Mouse (Mus musculus): ENCODE data around the gene Reln. TPM values are rescaled to one million over a fixed set of nuclear protein-coding genes. Genes with fewer than 3 reads are reported as not detected.

Reln gene
- polyA plus RNA-seq, 1 experiment from 2014 or later = 5.5 TPM

DNA sequence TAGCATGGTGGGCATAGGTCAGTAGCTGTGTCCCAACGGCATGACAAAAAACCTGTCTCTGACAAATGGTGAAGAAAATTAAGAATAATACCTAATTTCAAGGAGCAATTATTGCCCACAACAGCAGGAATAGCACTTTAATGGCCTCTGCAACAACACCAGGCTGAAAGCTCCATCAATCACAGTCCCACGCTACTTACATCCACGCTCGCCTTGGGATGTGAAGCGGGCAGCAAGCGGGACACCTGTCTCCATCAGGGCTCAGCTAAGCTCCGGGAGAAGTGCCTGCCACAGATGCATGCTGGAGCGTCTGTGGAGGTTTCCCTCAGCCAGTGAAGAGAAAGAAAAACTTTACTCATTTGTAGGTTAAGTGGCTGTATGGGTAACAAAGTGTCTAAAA, 309.3 kb downstream of the Reln start:
- DNase-seq (ENCODE audit: low spot score) = no peak
- no peak overlapping the region for H3K27ac ChIP-seq

DNA sequence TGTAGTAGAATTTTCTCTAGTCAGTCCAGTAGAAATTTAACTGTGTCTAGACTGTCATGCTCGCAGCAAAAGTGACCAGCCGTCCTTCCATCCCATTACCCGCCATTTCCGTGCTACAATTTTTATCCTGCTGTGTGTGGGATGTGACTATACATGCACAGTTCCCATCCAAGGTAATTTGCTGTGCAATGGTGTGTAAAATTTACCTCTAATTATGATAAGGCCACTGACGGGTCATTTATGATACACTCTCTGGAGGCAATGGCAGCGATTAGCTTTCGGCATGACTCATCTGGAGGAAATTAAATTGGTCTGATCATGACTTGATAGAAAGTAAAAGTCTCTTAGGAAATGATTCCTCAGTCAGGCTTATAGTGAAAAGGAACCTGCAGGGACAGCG, 311.5 kb downstream of the Reln start:
- Histone ChIP-seq H3K4me1 (replicated peaks) (peaks cover 17% of the 10 kb centered on the region), H3K27ac (no peak overlapping the region), H3K27me3 (ENCODE audit: insufficient read depth, poor library complexity, severe bottlenecking) (no peaks in the 10 kb centered on the region), H3K36me3 (no peaks in the 10 kb centered on the region), H3K4me3 (no peak overlapping the region), H3K9me3 (no peaks in the 10 kb centered on the region)
- WGBS = 85% methylated on average over 8 of the region's 8 CpGs
- no peak for DNase-seq (ENCODE audit: low spot score)

More for the DNA sequence above, 309.3 kb downstream of the Reln start:
- Histone ChIP-seq H3K36me3 (no peaks in the 10 kb centered on the region), H3K27me3 (ENCODE audit: insufficient read depth, poor library complexity, severe bottlenecking) (no peaks in the 10 kb centered on the region), H3K4me1 (replicated peaks) (peaks cover 17% of the 10 kb centered on the region), H3K9me3 (no peaks in the 10 kb centered on the region), H3K4me3 (no peak overlapping the region)
- 80% methylated on average over 8 of the region's 8 CpGs for WGBS

- peak; percentile 27 for DNase-seq (ENCODE audit: low spot score)
Measured at GRCm38 (mm10) chr5:22031653-22032052, 312.8 kb downstream of the Reln start.

GRCm38 (mm10) chr5:22028379-22028778, 316.1 kb downstream of the Reln start:
- WGBS = 84% methylated on average over 11 of the region's 11 CpGs
- no peak for DNase-seq (ENCODE audit: low spot score)
- H3K4me3 ChIP-seq = no peak overlapping the region
- H3K9me3 ChIP-seq = no peaks in the 10 kb centered on the region
- H3K27ac ChIP-seq = no peak overlapping the region
- H3K36me3 ChIP-seq = no peaks in the 10 kb centered on the region
- no peaks in the 10 kb centered on the region for H3K27me3 ChIP-seq (ENCODE audit: insufficient read depth, poor library complexity, severe bottlenecking)
- H3K4me1 ChIP-seq (replicated peaks) = peaks cover 17% of the 10 kb centered on the region

More at GRCm38 (mm10) chr5:22031653-22032052, 312.8 kb downstream of the Reln start:
- Histone ChIP-seq H3K4me1 (replicated peaks) (peaks cover 17% of the 10 kb centered on the region), H3K27ac (no peak overlapping the region), H3K9me3 (no peaks in the 10 kb centered on the region), H3K36me3 (no peaks in the 10 kb centered on the region), H3K4me3 (no peak overlapping the region), H3K27me3 (ENCODE audit: insufficient read depth, poor library complexity, severe bottlenecking) (no peaks in the 10 kb centered on the region)
- WGBS = 34% methylated on average over 7 of the region's 7 CpGs

GRCm38 (mm10) chr5:22027240-22027875, 317.1 kb downstream of the Reln start:
- Histone ChIP-seq H3K4me1 (replicated peaks) (peaks cover 17% of the 10 kb centered on the region), H3K9me3 (no peaks in the 10 kb centered on the region), H3K27me3 (ENCODE audit: insufficient read depth, poor library complexity, severe bottlenecking) (no peaks in the 10 kb centered on the region), H3K36me3 (no peaks in the 10 kb centered on the region), H3K27ac (no peak overlapping the region), H3K4me3 (no peak overlapping the region)
- no peak for DNase-seq (ENCODE audit: low spot score)
- 85% methylated on average over 6 of the region's 6 CpGs for WGBS

DNA sequence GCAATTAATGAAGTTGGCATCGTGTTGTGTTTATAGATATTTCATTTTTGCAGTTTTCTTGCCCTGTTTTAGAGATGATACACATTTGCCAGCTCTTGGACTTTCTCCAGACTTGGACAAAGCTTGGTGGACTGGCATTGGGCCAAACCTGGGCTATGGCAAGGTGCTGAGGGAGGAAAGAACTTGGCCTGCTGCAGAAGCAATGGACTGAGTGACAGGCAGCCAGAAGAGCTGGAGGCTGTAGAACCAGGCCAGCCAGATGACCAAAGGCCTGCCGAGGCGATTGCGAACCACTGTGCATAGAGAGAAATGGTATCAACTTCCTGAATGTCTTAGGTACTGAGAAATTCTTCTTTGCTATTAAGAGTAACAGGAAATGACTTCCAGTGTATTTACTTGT, 318.8 kb downstream of the Reln start:
- no peak for DNase-seq (ENCODE audit: low spot score)
- H3K4me3 ChIP-seq = no peak overlapping the region
- H3K4me1 ChIP-seq (replicated peaks) = peaks cover 2% of the 10 kb centered on the region
- H3K27me3 ChIP-seq (ENCODE audit: insufficient read depth, poor library complexity, severe bottlenecking) = no peaks in the 10 kb centered on the region
- H3K9me3 ChIP-seq = no peaks in the 10 kb centered on the region
- no peaks in the 10 kb centered on the region for H3K36me3 ChIP-seq
- 96% methylated on average over 4 of the region's 4 CpGs for WGBS
- H3K27ac ChIP-seq = no peak overlapping the region

GRCm38 (mm10) chr5:22024108-22024507, 320.4 kb downstream of the Reln start:
- Histone ChIP-seq H3K36me3 (no peaks in the 10 kb centered on the region), H3K4me1 (replicated peaks) (no peaks in the 10 kb centered on the region), H3K27ac (no peak overlapping the region), H3K4me3 (no peak overlapping the region), H3K27me3 (ENCODE audit: insufficient read depth, poor library complexity, severe bottlenecking) (no peaks in the 10 kb centered on the region), H3K9me3 (no peaks in the 10 kb centered on the region)
- WGBS = 82% methylated on average over 3 of the region's 3 CpGs
- no peak for DNase-seq (ENCODE audit: low spot score)

DNA sequence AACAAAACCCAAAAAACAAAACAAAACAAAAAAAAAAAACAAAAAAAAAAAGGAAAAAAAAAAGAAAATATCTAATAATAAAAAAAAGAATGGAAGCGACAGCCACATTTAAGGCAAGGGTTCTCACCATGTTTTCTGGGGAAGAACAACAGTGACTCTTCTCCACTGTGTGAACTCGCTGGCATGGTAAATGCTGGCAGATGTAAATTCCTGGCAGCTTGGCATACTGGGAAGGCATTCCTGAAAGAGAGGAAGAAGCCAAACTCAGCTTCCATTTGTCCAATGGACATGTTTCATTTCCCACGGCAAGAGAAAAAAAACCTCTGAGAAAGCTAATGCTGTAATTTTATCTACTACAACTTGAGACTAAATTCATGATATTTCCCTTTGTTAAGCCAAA, 326.6 kb downstream of the Reln start:
- 87% methylated on average over 3 of the region's 3 CpGs for WGBS
- no peak for DNase-seq (ENCODE audit: low spot score)
- Histone ChIP-seq H3K27ac (no peak overlapping the region), H3K27me3 (ENCODE audit: insufficient read depth, poor library complexity, severe bottlenecking) (no peaks in the 10 kb centered on the region), H3K9me3 (no peaks in the 10 kb centered on the region), H3K4me3 (no peak overlapping the region), H3K4me1 (replicated peaks) (no peaks in the 10 kb centered on the region), H3K36me3 (no peaks in the 10 kb centered on the region)

DNA sequence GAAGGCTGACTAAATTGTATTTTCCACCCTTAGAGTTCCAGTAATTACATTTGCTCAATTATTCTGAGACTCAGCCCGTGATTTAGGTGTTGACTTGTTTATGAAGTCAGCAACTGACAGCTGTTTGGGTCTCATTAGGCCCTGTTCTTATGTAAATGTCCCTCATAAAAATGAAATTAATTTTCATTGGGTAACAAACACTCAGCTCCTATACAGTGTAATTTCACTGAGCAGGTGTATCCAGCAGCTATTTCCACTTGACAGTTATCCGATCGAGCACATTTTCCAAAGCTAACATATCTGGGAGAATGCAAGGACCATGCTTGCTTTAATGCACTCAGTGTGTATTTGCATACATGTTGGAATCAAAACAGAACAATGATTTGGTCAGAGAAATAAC, 330.0 kb downstream of the Reln start:
- Histone ChIP-seq H3K27ac (no peak overlapping the region), H3K4me1 (replicated peaks) (no peaks in the 10 kb centered on the region), H3K4me3 (no peak overlapping the region), H3K36me3 (no peaks in the 10 kb centered on the region), H3K27me3 (ENCODE audit: insufficient read depth, poor library complexity, severe bottlenecking) (no peaks in the 10 kb centered on the region), H3K9me3 (no peaks in the 10 kb centered on the region)
- no peak for DNase-seq (ENCODE audit: low spot score)
- 93% methylated on average over 3 of the region's 3 CpGs for WGBS

GRCm38 (mm10) chr5:22009142-22009541, 335.4 kb downstream of the Reln start:
- Histone ChIP-seq H3K9me3 (no peaks in the 10 kb centered on the region), H3K4me3 (no peak overlapping the region), H3K36me3 (no peaks in the 10 kb centered on the region), H3K27me3 (ENCODE audit: insufficient read depth, poor library complexity, severe bottlenecking) (no peaks in the 10 kb centered on the region), H3K4me1 (replicated peaks) (no peaks in the 10 kb centered on the region), H3K27ac (no peak overlapping the region)
- 82% methylated on average over 8 of the region's 8 CpGs for WGBS
- no peak for DNase-seq (ENCODE audit: low spot score)

- no peak for DNase-seq (ENCODE audit: low spot score)
- no peaks in the 10 kb centered on the region for H3K27me3 ChIP-seq (ENCODE audit: insufficient read depth, poor library complexity, severe bottlenecking)
- WGBS = 76% methylated on average over 11 of the region's 11 CpGs
- no peaks in the 10 kb centered on the region for H3K9me3 ChIP-seq
- no peak overlapping the region for H3K4me3 ChIP-seq
- no peak overlapping the region for H3K27ac ChIP-seq
- H3K36me3 ChIP-seq = no peaks in the 10 kb centered on the region
- no peaks in the 10 kb centered on the region for H3K4me1 ChIP-seq (replicated peaks)
Measured at GRCm38 (mm10) chr5:22007304-22008059, 337.0 kb downstream of the Reln start.

DNA sequence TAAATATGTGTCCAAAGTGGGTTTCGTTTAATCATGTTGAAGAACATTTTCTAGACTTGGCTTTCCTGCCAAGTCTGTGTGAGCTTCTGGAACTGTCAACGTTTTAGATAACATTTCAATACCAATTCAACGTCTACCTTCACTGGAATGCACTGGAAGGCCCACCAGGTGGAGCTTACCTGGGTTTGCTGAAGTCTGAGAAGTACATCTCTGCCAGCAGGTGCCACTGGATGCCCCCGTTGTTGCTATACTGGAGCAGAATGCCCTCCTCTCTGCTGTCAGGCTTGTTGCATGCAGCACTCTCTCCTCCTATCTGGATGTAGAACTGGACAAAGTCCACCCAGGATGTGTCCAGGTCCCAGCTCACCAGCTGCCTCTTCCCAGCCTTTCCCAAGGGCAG, 340.6 kb downstream of the Reln start:
- Histone ChIP-seq H3K27ac (no peak overlapping the region), H3K27me3 (ENCODE audit: insufficient read depth, poor library complexity, severe bottlenecking) (no peaks in the 10 kb centered on the region), H3K4me3 (no peak overlapping the region), H3K36me3 (no peaks in the 10 kb centered on the region), H3K4me1 (replicated peaks) (no peaks in the 10 kb centered on the region), H3K9me3 (no peaks in the 10 kb centered on the region)
- DNase-seq (ENCODE audit: low spot score) = no peak
- WGBS = 93% methylated on average over 4 of the region's 4 CpGs

DNA sequence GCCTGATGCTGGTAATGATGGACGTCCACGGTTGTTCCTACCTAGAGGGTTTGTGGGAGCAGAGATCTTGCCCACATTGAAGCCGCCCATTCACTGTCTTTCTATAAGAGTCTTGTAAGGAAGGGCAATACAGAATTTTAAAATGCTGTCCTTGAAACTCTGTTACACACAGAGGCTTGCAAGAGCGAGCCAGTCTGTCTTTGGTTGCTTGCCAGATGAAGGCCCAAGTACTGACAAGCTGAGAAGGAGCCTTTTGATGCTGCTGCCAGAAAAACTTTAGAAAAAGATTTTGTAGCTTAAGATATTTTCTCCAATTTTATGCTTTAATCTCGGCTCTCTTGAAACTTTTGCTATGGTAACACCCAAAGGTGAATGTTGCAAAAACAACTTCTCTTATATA, 356.8 kb downstream of the Reln start:
- Histone ChIP-seq H3K27me3 (ENCODE audit: insufficient read depth, poor library complexity, severe bottlenecking) (no peaks in the 10 kb centered on the region), H3K27ac (no peak overlapping the region), H3K9me3 (peaks cover 14% of the 10 kb centered on the region; the same call in 1 of the 2 replicates), H3K4me1 (replicated peaks) (no peaks in the 10 kb centered on the region), H3K36me3 (no peaks in the 10 kb centered on the region), H3K4me3 (no peak overlapping the region)
- no peak for DNase-seq (ENCODE audit: low spot score)
- WGBS = 90% methylated on average over 5 of the region's 5 CpGs
